Comparison of ENCODE assay signal across 9 mouse cellular contexts in genomic region chr19:3665510-3665909, GRCm38 (mm10). TPM values are rescaled to one million over a fixed set of nuclear protein-coding genes. Genes with fewer than 3 reads are reported as not detected.
DNase-seq lines count a peak whose midpoint lies in the region; ATAC-seq lines count a peak whose summit lies in the region.
"Had no signal": no experiment of that assay in that cellular context is flagged by ENCODE, and none has a peak within 500 bp of the region (broad histone marks: within the 10 kb centered on the region; RNA-seq: fewer than 3 reads in every experiment).

No protein-coding gene starts in this region.

- peak; percentile 27 for ATAC-seq in liver, embryonic 15.5 days (ENCODE audit: insufficient read depth)

- peak overlapping the region; percentile 45; the same call in 1 of the 2 replicates for H3K27ac ChIP-seq in liver, embryonic 15.5 days (replicated peaks)

- H3K4me2 ChIP-seq in liver, embryonic 15.5 days, result peak overlapping the region; percentile 16; the same call in 1 of the 2 replicates

- 15% methylated on average over 5 of the region's 5 CpGs for whole genome bisulfite sequencing in liver, embryonic 15.5 days (ENCODE audit: insufficient replicate concordance)

- no peak overlapping the region for H3K9ac ChIP-seq in liver, embryonic 15.5 days

- peaks cover 57% of the 10 kb centered on the region for H3K4me1 ChIP-seq in liver, embryonic 15.5 days (replicated peaks)

- no peaks in the 10 kb centered on the region for H3K9me3 ChIP-seq in liver, embryonic 15.5 days (replicated peaks)

- intact Hi-C loops in left cerebral cortex, postnatal 10 days (cut with DNase I), result no loop called here

- DNase-seq in embryo, embryonic 10.5 days (ENCODE audit: low spot score), result peak; percentile 23
- no peak for DNase-seq in embryo, embryonic 9.5 days (ENCODE audit: extremely low spot score)
- peak; percentile 68 for DNase-seq in NIH3T3 (ENCODE audit: low read depth)
- DNase-seq in kidney, adult 11 months, result peak; percentile 52
- DNase-seq in left cerebral cortex, adult 11 months (ENCODE audit: low spot score), result no peak
- no peak for DNase-seq in left cerebral cortex, postnatal 10 days (ENCODE audit: extremely low spot score in 1 of 2, low spot score in 2 of 2)
- DNase-seq in ovary, postnatal 10 days (ENCODE audit: low spot score), result no peak
- DNase-seq: midbrain, embryonic 14.5 days had no signal

- no peaks in the 10 kb centered on the region for H3K36me3 ChIP-seq in liver, embryonic 15.5 days (replicated peaks)

- no peaks in the 10 kb centered on the region for H3K27me3 ChIP-seq in liver, embryonic 15.5 days

- H3K4me3 ChIP-seq in liver, embryonic 15.5 days (replicated peaks), result no peak overlapping the region

RNA-seq across cellular contexts. Expression of gene Lrp5, which starts 20.9 kb away (rescaled TPM):
- 2.1 and 2.6 TPM in 2 replicates for polyA plus RNA-seq in liver, embryonic 15.5 days (2015; fragmentation: Nextera tagmentation; extraction: Ambion mirVana)
- 10 to 100 TPM; 10.1 TPM for total RNA-seq in left cerebral cortex, postnatal 10 days (2021)

RNA-seq across cellular contexts. Expression of gene 1810055G02Rik, which starts 42.6 kb away (rescaled TPM):
- polyA plus RNA-seq in liver, embryonic 15.5 days (2015; fragmentation: Nextera tagmentation; extraction: Ambion mirVana), result 16.0 and 16.6 TPM in 2 replicates
- 10 to 100 TPM; 47.5 TPM for total RNA-seq in left cerebral cortex, postnatal 10 days (2021)

Comparison
In these comparisons a context has a peak if more than half of its experiments do, and no peak if none do; other contexts are left out.
1. DNase-seq: peak in embryo, embryonic 10.5 days (single experiment), NIH3T3 (single experiment) and kidney, adult 11 months (single experiment); none in embryo, embryonic 9.5 days (single experiment), left cerebral cortex, adult 11 months (single experiment), left cerebral cortex, postnatal 10 days (0 of 2) and ovary, postnatal 10 days (single experiment).